Mouse (Mus musculus) embryo, embryonic 11 days (tissue): ENCODE results near the gene Wdr66.

Experiments
- DNase-seq: peaks from one replicate; pipeline ENCODE4 v3.0.0-alpha.2; 2015

Wdr66 gene

DNA sequence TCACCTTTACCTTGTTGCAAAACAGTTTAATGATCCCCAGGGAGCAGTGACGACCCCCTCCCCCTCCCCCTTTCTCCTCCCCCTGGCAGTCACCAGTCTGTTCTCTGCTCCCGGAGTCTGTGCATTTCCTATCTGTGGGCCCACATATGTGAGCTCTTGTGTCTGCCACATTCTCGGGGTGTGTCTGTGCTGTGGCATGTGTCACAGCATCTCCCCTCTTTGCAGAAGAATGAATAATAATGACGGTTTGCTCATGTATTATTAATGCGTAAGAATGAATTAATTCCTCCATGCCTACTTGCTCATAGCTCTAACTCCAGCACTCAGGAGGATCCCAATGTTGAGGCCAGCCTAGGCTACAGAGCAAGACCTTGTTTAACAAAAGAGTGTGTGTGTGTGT is 21.0 kb downstream of the Wdr66 start:
- no peak for DNase-seq

DNA sequence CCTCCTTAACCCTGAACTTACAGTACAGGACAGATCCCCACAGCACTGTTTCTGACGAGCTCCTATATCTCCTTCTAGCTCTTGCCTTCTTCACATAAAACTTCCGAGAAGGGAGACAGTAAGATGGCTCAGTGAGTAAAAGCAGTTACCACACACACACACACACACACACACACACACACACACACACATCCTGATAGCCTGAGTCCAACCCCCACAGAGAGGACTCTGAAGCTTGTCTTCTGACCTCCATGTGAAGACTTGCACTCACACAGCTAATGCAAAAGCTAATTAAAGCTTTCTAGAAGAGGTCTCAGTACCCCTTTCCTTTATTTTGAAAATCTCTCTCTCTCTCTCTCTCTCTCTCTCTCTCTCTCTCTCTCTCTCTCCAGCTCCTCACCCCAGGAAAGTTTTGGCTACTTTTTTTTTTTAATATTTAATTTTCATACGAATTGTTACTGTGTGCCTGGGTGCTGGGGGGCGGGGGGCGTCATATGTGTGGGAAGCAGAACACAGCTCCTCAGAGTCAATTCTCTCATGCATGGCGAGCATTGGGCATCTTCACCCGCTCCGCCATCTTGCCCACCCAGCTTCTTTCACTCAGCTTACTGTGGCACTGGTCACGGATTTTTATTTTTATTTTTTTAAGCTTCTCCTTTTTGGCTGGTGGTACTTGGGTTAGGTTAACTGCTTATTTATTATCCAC is 24.9 kb downstream of the Wdr66 start:
- DNase-seq = no peak

DNA sequence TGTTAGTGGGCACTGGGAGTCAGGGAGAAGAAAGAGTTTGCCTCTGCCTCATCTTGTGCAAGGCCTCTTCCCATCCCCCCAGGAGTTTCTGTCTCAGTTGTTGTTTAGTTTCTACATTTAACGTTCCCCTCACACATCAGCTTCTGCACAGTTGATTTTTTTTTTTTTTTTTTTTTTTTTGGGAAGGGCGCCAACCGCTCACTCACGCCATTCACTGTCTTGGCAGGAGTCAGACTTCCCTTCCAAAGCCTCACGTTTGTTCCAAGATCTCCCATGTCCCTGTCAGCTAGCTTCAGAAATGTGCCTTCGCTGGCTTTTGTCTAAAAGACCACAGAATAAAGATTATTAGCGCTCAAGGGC is 25.4 kb downstream of the Wdr66 start:
- DNase-seq = no peak

DNA sequence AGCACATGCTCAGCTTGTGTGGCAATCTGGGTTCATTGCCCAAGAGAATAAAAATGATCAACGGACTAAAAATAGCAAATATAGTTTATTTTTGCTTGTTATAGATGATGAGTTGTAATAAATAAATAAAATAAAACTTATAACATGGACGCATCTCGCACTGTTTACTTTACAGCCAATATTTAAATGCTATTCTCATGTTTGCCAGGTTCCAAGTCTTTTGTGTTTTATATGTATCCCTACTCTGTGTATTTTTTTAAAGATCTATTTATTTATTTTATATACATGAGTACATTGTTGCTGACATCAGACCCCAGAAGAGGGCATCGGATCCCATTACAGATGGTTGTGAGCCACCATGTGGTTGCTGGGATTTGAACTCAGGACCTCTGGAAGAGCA is 25.8 kb downstream of the Wdr66 start:
- DNase-seq = no peak

DNA sequence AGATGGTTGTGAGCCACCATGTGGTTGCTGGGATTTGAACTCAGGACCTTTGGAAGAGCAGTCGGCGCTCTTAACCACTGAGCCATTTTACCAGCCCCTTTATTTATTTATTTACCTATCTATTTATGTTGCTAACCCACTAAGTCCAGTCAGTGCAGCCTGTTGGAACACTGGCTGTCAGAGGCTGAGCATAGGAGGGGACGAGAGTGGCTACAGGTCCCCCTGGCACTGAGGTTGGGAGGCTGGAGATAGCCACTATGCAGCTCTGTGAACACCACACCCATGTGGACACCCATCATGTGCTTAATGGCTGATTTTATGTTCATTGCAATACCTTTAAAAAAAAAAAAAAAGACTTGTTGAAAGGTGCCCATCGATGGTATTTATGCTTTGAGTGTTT is 27.3 kb downstream of the Wdr66 start:
- DNase-seq = no peak

DNA sequence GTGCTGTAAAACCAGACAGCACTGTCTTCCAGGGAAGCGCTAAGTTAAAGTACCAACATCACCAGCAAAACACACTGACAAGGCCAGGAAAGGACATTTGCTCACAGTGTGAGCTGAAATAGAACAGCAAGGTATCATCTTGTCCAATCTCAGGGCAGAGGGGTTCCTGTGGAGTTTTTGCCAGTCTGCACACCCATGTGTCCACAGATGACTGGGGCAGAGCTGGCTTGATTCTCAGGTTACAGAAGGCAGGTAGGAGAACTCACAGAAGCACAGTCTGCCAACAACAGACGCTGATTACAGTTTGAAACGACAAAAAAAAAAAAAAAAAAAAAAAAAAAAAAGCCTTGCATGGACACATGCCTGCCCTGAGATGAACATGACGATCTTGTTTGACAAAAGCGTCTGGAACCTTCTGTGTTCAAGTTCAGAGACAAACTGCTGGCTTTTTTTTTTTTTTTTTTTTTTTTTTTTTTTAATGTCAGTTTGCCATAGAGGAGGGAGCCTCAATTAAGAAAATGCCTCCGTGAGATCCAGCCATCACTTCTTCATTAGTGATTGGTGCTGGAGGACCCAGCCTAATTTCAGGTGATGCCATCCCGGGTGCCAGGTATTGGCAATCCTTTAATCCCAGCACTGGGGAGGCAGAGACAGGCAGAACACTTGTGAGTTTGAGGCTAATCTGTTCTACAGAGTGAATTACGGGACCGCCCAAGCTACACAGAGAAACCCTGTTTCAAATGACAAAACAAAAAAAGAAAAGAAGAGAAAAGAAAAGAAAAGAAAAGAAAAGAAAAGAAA is 29.6 kb downstream of the Wdr66 start:
- DNase-seq = no peak

DNA sequence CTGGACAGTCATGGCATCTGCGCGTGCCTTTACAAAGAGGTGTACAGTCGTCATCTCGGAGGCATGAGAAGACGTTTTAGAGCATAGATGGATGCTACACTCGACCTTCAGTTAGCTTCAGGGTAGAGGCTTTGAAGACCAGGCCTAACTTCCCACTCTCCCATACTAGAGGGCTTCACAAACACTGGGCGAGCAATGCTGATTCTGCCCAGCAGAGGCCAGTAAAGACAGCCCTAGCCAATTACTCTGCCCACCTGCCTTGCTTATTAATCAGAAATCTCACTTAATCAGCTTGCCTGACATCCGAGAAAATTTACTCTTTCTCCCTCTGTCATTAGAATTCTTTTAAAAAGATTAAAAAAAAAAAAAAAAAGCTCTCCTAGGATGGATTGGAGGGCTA is 33.3 kb downstream of the Wdr66 start:
- DNase-seq = peak; percentile 50

DNA sequence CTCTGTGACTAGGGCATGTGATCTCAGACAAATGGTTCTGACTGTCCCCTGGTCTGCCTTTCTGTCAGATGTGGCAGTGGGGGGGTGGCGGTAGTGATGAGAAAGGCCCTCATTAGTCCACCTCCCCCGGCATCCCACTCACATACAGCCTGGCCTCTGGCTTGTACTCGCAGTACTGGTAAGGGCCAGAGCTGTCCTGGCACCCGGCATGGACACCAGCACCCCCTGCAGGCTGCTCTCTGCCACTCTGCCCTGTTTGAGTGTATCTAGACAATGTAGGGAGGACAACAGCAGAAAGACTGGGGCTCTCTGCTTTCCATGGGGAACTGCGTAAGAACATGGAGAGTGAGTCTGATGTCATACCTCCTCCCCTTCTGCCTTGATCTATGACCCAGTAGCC is 36.2 kb downstream of the Wdr66 start:
- DNase-seq = no peak

DNA sequence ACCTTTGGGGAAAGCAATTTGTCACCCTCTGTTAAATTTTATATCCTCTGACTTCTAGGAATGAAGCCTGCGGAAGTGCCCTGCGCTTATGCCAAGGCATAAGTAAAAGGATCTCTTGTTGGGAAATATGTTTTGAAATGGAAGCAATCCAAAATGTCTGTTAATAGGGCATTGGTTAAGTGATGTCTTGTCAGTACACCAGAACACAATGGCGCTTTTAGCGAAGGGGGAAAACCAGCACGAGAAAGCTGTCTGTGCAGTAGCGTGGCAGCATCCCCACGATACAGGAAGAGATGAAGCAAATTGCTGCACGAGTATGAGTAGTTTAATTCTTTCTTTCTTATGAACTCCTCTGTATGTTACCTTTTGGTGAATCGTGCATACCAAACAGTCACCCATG is 42.8 kb downstream of the Wdr66 start:
- no peak for DNase-seq

DNA sequence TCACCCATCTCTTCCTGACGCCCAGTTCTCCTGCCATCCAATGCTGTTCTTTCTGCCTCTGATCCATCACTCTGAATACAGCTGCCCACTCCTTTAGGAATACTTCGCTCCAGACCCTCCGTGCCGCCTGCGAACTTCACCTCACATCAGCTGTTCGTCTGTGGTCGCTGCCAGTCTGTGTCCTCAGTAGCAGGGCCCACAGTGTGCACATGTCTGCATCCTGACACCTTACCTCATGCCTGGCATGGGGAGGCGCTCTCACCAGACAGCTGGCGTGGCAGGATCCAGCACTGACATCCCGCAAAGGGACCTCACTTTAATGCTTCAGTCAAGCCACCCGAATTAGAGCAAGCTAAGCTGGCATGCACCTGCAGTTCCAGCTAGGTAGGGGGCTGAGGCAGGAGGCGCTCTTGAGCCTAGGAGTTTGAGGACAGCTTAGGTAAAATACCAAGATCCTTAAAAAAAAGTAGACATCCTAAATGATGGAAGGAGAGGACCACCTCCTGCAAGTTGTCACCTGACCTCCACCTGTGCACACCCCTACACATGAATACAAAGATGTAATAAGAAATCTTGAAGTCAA is 44.4 kb downstream of the Wdr66 start:
- no peak for DNase-seq

DNA sequence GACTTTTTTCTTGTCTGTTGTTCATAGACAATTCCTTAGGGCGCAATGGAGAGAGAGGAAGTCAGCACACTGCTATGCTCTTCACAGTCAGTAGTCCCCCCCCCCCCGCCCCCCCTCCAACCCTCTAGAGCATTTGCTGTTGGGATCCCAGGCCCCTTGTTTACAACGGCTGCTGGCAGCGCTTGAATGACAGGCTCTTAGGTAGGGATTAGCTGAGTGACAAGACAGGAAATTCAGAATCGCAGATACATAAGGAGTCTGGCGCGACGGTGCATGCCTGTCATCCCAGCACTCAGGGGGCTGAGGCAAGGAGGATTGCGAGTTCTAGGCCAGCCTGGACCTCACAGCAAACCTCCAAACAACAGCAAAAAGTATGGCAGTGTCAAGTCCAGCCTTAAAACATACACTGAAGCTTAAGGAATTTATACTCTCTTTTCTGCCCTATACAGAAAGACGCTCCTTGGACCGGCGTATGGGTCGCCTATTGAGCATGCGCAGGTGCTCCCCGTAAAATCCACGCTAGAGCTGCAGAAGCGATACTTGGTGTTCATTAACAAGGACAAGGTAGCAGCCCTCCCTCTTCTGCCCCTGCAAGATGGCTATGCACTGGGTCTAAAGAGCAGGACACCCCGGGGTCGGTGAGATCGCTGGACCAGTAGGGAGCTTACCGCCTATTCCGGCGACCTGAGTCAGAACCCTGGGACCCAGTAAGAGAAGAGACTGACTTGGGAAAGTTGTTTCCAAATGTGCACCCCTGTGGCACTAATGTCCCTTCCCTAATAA is 45.3 kb downstream of the Wdr66 start:
- no peak for DNase-seq

DNA sequence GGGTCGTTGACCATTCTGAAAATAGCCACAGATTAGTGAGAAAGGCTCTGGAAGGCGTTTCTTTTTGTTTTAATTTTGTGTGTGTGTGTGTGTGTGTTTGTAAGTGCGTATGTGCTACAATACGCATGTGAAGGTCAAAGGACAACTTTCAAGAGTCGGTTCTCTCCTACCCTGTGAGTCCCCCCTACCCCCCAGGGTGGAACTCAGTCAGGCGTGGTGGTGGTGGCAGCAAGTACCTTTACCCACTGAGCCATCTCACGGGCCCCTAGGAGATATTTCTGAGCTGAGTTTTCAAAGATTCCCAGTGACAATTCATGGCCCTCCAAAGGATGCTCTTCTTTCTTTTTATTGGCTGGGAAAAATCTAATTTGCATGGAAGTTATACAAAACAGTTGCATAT is 45.9 kb downstream of the Wdr66 start:
- DNase-seq = no peak

DNA sequence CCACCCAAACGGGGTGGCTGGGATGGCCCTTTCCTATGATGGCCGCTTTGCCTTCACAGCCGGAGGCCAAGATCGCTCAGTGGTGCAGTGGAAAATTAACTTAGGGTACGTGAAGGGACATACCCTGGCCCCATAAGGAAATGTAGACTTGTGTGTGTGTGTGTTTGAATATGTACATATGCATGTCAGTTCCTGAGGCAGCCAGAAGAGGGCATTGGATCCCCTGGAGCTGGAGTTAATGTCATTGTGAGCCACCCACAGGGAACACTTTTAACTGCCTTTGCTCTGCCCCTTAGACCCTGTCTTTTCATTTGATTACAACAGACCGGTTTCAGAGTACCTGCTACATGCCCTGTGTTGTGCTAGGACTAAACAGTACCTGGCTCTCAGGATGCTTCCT is 46.6 kb downstream of the Wdr66 start:
- no peak for DNase-seq

DNA sequence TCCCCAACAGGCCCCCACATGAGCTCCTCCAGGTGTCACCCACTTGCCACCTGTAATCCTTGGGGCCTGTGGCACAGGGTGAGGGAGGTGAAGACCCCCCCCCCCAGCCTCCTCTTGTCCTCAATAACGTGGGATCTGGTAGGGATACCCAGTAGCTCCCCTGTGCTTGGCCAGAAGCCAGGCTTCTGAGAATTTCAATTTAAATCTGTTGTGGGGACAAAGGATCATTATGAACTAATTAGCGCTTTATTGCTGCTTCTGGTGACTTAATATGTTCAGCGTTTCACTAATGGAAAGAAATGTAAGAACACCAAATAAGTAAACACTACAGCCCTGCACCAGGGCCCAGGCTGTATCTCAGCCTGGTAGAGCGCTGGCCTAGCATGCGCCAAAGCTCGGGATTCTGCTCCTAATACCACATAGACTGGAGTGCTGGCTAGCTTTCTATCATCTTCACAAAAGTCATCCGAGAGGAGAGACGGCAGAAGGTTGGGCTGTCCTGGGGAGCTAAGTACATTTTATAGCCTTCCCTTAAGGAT is 48.7 kb downstream of the Wdr66 start:
- no peak for DNase-seq

DNA sequence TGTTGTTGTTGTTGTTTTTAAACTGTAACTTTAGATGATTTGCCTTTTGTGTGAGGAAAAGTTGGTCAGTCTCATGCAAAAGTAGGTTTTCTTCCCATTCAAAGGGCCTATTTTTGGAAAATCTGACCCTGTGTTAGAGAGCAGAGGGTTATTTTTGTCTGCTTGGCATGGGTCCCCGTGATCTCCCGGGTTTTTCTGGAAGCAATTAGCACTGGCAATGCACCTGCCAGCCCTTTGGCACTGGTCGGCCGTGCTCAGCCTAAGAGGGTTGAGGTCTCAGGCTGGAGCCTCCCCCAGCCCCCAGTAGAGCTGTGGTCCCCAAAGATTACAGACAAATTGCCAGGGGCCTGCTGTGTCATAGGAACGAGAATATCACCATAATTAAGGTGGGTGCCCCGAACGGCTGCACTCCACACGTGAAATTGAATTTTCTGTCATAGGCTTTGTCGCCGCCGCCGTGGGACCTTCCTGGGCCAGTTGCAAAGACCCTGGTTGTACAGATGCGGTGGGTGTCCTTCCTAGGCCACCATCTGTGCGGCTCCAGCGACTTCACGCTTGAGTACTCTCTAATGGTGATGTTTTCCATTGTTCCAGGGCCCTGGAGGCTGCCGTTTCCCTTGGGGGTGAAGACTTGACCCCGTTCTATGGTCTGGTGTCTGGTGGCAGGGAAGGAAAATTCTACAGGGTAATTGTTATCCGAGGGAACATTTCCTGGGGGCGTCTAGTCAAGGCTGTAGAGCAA is 50.0 kb downstream of the Wdr66 start:
- peak; percentile 73 for DNase-seq

DNA sequence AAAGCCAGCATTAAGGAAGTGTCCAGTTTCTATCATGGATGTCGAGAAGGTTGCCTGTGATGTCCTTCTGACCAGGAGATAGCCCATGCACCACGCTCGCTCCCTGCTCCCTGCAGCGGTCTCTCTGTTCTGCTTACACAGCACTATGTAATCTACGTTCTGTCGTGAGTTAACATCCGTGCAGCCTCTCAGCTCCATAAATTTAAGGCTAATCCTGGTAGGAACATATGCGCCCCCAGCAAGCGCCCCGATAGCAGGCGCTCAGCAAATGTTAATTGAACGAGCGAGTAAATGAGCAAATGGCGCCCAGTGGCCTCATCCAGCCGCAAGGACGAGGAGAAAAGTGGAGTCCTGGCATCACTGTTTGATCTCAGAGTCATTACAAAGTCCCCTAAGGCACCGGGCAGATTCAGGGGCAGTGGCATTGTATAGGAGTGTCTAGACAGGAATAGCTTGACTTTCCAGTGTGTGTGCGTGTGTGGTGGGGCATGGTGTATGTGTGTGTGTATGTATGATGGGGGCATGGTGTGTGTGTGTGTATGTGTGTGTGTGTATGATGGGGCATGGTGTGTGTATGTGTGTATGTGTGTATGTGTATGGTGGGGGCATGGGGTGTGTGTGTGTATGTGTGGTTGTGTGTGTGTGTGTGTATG is 55.9 kb downstream of the Wdr66 start:
- no peak for DNase-seq

DNA sequence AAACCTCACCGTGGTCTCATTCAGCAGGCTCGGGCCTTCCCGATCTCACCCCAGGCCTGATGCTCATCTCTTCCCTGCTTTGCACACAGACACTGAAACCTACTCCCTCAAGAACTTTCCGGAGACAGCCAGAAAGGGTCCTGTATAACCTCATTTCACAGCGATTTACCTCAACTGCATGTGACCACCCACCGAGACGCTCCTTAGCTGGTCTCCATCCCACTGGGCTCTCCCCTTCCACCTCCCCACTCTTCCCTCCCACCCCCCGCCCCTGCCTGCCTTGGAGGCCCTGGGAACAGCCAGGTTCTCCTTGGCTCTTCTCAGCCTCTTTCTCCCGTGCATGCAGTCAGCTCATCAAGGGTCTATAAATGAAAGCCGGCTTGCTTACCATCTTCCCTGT is 57.9 kb downstream of the Wdr66 start:
- no peak for DNase-seq

DNA sequence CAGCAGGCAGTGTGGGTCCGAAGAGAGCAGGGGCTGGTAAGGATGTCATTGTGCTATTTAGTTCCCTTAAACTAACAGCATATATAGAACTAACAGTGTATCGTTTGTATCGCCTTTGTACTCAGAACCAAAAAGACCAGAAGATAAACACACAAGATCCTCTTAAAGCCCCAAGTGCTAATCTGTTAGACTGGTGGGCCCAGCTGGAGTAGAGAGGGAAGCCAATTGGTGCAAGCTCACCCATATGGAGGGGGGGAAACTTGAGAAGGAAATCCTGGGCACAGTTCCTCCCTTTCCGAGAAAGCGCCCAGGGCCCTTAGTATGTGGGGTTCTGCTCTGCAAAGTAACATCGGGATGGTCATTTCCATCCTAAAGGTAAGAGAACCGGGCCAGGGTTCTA is 58.3 kb downstream of the Wdr66 start:
- no peak for DNase-seq

DNA sequence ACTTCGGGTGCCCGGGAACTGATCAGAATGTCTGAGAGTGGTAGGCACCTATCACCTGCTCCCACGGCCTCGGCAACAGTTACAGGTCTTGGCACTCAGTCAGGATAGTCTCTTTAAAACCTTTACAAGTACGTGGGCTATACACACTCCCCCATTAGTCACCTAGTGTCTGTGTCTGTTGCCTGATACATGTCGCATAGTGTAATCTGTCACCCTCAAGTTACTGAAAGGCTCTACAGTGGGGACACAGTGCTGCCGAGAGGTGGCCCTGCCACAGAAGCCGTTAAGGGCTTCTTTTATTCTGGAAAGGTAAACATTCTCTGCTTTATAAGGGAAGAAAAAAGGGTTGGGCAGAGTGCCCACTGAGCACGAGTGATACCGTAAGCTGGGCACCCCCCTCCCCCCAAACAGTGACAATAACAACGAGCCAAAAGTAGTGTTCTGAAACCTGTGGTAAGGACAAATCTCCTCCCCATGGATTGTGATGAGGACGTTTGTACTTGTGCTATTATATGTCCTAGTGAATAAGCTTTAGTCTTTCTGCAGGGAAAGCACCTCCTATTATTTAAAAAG is 61.2 kb downstream of the Wdr66 start:
- DNase-seq = no peak

DNA sequence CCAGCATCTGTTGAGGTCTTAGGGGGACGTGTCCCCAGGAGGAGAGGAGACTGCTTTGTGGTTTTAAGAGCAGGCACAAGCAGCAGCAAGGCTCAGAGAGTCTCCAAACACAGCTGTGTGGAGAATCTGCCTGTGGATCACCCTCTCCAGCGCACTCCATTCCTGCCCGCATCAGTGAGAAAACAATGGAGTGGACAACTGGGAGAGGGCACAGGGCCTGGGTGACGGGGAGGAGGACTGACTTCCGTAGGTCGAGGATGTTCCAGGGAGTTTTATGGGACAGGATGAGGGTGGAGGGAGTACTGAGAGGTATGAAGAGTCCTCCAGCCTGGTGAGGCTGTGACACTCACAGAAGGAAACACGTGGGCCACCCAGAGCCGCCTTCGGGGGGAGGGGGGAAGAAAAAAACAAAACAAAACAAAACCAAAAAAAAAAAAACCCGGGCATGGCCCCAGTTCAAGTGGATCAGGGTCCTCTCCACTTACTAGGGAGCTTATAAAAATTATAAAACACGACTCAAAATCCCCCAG is 62.0 kb downstream of the Wdr66 start:
- no peak for DNase-seq

DNA sequence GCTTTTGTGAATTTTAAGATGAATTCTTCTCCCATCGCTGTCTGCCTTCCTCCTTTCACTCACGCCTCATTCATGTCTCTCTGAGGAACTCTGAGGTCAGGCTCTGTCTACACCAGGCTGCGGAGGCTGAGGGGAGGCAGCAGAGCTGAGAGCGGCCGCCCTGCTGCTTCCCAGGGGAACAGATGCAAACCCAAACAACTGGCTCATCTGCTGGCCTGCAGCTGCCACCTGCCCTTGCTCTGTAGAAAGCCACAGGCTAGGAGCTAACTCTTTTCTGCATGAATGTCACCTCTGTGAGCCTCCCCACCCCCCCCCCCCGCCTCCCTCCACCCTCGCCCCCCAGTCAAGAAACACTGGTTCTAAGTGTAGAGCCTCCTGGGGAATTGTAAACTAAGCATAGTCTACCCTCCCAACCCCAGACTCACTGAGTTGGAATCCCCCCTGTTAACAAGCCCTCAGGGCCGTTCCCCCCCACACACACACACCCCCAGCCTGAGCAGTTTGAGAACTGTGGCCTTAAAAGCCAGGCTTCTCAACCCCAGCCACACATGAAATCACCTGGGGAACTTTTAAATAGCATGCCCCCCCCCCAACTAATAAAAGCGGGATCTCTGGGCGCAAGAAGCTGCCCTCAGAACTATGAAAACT is 63.4 kb downstream of the Wdr66 start:
- DNase-seq = peak; percentile 61
